Mouse (Mus musculus): Measurements from ENCODE around the gene Vmn1r138.
"Not testable (repeated sequence)": the region's sequence is repeated elsewhere in the genome, so short reads cannot be mapped to it uniquely, and the experiment has no call there.

Gene Vmn1r138

GRCm38 (mm10) chr7:22028797-22029196 is at the start of gene Vmn1r138:
TSS of gene Vmn1r138 (minus strand) at chr7:22028897.
- DNase-seq: not testable (repeated sequence)

GRCm38 (mm10) chr7:22068757-22069156 is 40.1 kb upstream of the Vmn1r138 start, which contains the start of gene Vmn1r139:
TSS of gene Vmn1r139 (plus strand) at chr7:22069057.
- not testable (repeated sequence) for DNase-seq

GRCm38 (mm10) chr7:22056205-22056604 is 27.5 kb upstream of the Vmn1r138 start, which contains the start of gene Gm6176:
TSS of gene Gm6176 (minus strand) at chr7:22056305.
- not testable (repeated sequence) for DNase-seq

- DNase-seq: not testable (repeated sequence)
Observed at GRCm38 (mm10) chr7:21994287-21994686, 34.4 kb downstream of the Vmn1r138 start, which contains the start of gene Vmn1r137. TSS of gene Vmn1r137 (plus strand) at chr7:21994587.
